Mouse (Mus musculus): ENCODE results near the gene Mettl27.

Mettl27 gene

DNA sequence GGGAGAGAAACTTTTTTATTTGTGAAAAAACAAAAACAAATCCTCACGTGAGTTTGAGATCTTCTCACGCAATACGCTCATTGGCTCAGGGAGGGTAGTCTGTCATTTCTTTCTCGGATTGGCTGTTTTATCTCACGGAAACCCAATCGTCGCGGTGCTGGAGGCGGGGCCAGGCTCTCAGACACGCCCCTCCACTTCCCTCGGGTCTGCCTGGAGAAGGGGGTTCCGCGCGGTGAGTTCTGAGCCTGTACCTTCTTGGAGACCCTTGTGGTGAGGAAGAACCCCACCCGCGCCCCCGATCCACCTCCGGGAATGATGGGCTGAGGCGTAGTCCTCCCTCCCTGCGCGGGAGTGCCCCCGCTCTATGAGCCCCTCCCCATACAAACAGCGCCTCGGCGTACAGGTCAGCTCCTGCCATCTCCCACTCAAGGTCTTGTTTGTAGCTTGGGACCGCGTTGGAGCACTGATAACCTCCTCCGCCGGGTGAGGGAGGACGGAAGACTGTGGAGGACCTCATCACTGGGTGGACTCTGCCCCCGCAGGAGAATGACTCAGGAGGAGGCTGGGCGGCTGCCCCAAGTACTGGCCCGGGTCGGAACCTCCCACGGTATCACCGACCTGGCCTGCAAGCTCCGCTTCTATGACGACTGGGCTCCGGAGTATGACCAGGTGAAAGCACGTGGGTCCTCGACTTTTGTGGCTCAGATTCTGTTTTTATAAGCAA is at the start of gene Mettl27:
TSS of gene Mettl27 (plus strand) at position 190 of the 724 bp plus-strand sequence.
- DNase-seq (ENCODE audit: low spot score): peak; percentile 92

DNA sequence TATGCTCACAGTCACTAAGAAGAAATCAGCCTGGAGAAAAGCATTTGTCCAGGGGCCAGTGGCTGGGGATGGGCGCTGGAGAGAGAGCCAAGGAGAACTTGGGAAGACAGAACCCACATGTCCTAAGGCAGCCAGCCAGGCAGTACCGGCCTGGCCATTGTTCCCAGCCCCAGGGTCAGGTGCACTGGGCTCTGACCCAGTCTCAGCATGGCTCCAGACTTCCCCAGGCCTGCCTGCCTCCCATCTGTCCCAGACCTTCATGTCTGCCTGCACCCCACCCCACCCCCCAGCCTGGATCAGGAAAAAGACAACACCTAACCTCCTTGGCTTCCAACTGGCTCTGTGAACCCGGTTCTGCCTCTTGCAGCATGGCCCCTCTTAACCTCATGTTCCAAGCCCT is 49.1 kb upstream of the Mettl27 start:
- peak; percentile 57 for DNase-seq (ENCODE audit: low spot score)

DNA sequence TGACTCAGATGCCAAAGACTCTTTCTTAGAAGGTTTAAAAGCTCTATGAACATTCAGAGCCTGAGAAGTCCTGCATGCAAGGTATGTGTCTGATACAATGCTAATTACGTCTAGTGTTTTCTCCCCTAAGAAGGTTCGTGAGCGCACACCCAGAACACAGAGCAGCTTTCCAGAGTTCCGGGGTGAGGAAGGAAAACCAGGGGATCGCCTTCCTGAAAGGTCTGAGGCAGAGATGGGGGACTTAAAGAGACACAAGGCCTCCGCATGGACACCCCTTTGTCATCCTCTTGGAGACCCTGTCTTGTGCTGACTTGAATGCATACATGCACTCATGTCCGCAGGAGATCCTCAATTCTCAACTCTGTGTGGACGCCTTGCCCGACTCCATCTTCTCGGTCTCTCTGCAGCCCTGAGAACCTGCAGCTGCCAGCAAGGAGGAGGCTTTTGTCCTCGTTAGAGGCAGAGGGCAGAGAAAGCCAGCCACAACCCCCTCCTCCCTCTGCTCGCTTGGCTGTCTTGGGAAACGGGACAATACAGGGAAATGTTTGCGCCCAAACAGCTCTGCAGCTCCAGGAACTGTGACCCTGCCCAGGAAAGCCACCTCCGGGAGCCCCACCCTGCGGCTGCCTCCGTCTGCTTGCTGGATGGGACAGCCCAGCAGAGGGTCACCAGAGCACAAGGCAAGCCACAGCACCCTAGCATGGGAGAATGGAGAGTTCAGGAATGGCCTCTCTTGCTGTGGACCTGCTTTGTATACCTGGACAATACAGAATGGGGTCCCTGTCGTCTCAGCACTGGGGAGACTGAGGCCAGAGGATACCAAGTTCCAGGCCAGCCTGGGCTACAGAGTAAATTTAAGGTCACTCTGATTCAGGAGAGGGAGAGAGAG is 44.5 kb upstream of the Mettl27 start:
- no peak for DNase-seq (ENCODE audit: low spot score)

DNA sequence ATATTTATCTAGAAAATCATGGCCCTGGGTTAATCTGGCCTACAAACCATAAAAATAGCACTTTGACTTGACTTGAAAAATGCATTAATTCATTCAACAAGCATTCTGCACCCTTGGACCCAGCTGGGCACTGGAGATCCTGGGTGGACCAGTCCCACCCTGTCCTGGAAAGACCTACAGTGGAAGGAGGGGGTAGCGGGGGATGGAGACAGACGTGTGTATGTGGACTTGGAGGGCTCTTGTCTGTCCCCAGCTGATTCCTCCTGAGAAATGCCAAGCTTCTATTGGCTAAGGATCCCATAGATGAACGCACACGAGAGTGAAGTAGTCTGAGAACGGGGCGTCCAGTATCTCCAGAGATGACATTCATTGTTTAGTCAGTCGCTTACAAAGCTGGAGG is 43.7 kb upstream of the Mettl27 start:
- DNase-seq (ENCODE audit: low spot score): no peak

DNA sequence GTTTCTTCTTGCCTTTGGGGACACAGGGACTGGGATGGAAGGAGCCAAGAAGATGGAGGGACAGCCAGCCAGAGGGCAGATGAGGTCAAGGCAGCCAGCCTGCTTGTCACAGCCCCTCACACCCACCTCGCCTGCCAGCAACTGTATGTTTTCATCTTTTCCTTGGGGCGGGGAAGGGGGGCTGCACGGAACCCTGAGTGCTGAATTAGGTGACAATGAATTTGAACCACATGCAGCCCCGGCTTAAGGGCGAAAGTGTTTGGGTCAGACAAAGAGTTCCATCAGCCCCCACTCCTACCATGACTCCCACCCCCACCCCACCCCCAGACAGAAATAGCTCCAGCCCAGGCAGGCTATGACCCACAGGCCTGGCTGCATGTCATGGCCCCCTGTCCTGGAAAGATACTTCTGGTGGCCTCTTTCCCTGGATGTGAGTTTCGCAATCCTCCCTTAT is 41.5 kb upstream of the Mettl27 start:
- no peak for DNase-seq (ENCODE audit: low spot score)

DNA sequence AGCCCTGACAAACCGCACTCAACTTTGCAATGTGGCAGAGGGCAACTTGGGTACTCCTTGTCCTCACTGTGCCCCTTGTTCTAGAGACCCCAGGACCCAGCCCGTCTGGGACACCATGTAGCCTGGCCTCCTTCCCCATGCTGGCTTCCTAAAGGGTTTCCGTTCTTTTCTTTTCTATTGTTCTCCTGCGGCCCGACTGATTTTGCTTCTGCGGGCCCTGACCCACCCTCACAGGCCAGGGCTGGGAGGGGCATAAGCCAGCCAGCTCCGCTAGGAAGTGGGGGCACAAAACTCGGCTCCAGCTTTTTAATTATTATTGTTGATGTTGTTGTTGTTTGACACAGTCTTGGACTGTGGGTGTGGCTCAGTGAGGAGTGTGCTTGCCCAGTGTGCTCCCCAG is 40.6 kb upstream of the Mettl27 start:
- no peak for DNase-seq (ENCODE audit: low spot score)

DNA sequence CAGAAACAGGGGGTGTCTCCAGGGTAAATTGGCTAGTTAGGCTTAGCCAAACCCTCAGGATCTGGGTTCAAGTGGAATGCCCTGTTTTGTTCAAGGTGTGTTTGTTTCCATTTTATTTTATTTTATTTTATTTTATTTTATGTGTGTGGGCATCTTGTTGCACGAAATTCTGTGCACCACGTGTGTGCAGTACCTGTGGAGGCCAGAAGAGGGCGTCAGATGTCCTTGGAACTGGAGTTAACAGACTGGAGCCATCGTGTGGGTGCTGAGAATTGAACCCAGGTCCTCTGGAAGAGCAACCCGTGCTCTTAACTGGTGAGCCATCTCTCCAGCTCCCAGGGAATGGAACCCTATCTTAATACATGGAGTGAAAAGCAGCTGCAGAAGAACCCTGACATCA is 39.5 kb upstream of the Mettl27 start:
- no peak for DNase-seq (ENCODE audit: low spot score)

DNA sequence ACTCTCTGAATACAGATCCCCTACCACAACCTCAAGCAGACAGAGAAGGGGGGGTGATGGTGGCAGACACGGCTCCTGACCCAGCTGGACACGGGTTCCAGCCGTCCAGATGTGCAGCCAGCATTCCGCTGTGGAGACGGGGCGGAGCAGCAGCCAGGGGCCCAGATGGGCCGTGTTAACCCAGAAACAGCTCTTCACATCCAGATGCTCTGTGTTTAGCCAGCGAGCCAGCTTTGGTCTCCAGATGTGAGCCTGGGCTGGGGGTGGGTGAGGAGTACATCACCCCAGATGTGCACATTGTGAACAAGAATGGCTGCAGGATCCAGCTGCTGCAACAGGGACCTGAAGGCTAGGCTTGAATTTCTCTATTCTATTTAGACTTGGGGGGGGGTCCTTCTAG is 36.9 kb upstream of the Mettl27 start:
- peak; percentile 55 for DNase-seq (ENCODE audit: low spot score)

DNA sequence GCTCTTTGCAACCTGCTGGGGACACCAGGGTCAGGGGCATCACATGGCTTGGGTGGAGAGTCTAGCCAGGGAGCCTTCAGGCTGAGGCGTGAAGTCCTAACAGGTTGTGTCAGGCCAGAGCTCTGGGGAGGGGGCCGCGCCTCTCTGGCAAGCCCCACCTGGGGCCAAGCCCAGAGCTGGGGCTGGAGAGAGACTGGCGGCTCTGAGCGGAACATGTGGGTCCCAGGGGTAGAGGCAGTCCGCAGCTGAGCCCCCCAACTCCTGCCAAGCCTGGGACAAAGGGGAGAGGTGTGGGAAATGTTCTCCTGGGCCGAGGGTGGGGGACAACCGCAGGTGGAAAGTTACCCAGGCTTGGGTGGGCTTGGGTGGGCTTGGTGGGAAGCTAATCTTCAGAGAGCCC is 35.2 kb upstream of the Mettl27 start:
- no peak for DNase-seq (ENCODE audit: low spot score)

DNA sequence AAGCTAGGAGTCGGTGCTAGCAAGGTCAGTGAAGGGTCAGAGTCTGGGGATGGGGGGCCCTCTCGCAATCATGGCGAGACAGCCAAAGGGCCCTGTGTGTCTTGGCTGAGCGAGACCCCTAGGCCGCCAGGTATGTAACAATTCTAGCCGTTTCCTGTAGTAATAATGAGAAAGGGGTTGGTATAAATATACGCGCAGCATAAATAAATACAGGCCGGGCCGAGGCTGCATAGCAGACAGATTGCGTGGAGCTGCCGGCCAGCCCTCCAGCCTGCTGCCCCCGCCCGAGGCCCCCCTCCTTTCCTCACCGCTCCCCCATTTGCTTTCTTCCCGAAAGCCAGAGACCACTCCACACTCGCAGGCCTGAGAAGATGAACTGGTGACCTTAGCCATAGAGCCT is 34.6 kb upstream of the Mettl27 start:
- DNase-seq (ENCODE audit: low spot score): no peak

DNA sequence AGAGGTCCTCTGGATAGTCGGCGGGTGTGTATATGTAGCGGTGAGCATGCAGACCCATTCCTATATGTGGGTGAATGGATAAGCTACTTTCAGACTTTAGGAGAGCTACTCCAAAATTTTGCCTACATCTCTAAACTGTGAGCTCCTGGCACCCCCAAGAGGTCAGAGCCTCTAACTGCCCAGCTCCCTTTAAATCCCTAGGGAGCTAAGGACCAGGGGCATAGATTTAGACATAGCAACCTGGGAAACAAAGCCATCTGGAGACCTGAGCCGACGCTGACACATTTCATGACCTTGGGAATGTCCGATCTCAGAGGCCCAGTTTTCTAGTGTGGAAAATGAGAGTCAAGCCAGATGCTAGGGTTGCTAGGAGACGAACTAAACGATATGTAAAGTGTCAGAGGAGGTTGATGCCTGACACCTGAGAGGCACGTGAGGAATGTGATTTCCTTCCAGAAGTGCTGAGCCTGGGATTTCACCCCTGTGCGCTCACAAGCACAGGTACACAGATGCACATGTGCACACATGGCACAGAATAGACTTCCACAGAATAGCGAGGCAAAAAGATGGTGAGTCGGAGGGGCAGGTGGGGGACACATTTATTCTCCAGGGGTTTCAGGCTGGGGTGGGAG is 31.0 kb upstream of the Mettl27 start:
- DNase-seq (ENCODE audit: low spot score): peak; percentile 45

DNA sequence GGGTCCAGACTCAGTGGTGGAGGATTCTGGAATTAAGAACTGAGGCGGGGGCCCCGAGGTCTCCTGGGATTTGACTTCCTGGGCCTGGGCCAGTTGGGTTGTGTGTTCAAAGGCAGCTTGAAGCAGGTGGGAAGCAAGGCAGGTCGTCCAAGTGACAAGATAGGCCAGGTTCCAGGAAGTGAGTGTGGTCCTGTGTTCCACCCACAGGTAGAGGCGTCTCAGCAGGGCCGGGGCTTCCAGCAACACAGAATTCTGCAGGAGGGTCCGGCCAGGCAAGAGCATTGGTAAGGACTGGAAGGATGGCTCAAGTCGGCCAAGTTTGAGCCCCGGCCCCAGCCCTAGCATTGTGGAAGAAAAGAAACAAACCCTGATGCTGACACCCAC is 30.5 kb upstream of the Mettl27 start:
- no peak for DNase-seq (ENCODE audit: low spot score)

DNA sequence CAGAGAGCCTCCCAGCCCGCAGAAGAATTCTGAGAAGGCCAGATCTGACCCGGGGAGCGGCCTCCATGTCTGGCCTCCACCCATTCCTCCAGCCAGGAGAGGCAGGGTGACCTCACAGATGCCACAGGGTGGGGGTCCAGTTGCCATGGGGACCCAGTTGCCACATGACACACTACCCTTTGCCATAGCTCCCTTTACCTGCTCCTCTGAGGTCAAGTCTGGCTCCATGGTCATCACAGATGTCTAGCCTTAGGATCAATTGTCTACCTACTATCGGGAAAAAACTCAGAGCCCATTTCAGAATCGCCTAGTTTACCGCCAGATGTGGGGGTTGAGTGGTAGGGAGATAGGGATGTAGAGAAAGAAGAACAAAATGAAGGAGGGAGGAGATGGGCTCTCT is 25.5 kb upstream of the Mettl27 start, which contains the start of gene Tmem270:
TSS of gene Tmem270 (minus strand) at position 101 of the 400 bp plus-strand sequence.
- no peak for DNase-seq (ENCODE audit: low spot score)

DNA sequence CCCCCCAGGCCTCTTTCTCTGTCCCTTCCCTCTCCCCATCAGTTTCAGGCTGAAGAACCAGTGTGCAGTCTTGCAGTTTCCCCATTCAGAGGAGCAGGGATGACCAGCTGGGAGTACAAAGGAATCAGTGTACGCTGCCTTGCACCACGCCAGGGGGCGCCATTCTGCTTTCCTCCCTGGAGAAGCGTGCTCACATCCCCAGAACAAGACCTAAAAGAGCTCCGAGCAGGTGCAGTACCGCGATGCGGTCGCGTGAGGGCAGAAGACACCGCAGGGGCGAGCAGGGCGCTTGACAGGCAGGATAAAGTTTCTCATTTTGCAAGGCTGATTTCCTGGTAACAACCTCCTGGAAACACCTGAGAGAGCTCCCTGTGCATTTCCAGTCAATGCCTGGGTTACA is 25.0 kb upstream of the Mettl27 start:
- DNase-seq (ENCODE audit: low spot score): peak; percentile 97

DNA sequence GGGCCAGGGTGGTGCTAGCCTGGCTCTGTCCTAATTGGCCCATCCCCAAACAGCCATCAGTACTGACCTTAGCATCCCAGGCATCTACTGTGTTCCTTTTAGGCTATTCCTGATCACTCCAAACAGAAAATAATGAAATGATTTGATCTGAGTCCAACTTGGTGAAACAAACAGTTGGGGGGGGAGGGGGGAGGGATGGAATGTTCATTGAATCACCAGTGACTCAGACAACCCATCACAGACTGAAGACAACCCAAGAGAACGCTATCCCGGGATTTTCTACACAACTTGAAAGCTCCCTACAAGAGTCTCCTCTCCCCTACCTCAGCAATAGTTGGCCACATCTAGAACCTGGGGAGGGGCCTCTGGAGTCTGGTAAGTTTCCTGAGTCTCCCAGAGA is 20.3 kb upstream of the Mettl27 start:
- no peak for DNase-seq (ENCODE audit: low spot score)

DNA sequence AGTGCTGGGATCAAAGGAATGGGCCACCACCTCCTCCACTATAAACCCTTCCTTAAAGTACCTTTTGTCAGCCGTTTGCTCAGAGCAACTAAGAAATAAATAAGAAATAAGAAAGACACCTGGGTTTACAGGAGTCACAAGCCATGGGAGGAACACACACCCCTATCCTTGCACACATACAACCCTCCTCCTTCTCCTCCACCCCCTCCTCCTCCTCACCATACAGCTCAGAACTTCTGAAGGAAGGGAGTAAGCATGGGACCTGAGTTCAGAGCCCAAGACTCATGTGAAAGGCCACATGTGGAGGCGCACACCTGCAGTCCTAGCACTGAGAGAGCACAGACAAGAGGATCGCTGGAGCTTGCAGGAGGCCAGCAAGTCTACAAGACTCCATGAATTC is 18.8 kb upstream of the Mettl27 start:
- DNase-seq (ENCODE audit: low spot score): no peak

DNA sequence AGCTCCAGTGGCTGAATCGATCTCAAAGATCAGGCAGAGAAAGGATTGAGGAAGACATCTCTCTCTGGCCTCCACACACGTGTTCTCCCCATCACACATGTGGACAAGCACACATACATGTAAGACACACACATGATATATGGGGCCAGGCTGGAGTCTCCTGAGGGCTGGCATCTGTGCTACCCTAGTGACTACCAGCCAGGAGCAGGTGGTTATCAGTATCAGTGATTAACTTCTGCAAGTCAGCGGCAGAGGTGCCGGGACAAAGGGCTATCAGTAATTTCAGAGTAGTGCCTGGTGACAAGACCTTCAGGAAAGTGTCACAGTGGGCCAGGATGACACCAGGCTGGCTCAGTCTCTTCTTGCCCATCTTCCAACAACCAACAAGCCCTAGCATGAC is 18.4 kb upstream of the Mettl27 start:
- DNase-seq (ENCODE audit: low spot score): no peak

DNA sequence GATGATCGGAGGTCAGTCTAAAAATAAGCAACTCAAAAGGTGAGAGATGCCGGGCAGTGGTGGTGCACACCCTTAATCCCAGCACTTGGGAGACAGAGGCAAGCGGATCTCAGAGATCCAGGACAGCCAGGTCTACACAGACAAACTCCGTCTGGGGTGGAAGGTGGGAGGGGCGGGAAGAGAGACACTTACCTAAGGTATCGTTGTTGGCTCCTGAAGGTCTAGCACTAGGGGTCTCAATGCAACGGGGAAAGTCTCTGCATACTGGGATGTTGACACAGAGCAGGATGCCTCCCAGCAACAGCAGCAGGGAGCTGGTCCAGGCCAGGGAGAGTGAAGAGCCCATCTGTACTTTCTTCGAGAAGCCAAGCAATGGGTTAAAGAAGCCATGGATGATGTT is 17.7 kb upstream of the Mettl27 start:
- no peak for DNase-seq (ENCODE audit: low spot score)

DNA sequence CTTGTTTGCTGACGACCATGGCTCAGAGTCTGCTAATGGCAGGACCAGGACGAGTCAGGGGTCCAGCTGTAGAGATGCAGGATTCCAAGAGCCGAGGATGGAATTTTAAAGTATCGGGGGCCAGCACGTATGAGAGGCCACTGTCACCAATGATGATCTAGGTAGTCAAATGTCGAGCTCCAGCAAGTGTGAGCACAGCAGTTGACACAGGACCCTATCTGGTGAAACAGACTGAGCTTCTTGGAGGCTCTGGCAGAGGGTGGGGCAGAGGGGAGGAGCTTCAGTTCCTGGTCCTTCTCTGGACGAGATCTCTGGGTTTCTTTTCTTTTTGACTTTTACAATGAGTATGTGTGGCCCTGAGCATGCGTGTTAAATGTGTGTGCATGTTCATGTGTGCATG is 16.9 kb upstream of the Mettl27 start, which contains the start of gene Cldn13:
TSS of gene Cldn13 (minus strand) at position 216 of the 400 bp plus-strand sequence.
- DNase-seq (ENCODE audit: low spot score): no peak

DNA sequence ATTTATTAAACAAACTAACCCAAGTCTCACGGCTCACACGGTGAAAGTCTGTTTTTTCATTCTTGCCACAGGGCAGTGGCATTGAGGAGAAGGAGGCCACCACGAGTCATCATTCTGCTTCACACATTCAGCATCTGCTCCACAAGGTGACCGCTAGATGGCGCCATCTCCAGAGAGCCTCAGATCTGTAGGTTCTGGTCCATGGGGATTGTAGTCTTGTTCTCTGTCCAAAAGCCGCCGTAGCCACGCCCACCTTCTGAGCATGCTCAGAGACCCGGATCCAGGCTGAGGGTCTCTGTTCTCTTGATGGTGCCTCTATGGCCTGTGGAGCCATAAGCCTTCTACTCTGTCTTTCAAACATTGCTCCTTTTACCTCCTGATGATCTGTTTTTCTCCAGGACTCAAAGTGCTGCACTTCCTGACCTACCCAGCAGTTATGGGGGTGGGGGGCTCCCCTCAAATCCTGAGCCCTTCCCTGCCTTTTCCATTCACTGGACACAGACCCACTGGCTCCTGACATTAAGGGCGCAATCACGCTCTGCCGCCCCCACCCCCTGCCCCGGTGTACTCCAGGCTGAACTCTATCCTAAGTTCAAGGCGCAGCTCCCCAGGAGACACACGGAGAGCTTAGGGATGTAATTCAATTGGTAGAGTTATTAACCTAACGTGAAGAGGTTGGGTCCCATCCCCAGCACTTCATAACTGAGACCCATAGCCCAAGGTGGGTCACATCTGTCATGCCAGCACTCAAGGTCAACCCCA is 13.9 kb upstream of the Mettl27 start:
- peak; percentile 81 for DNase-seq (ENCODE audit: low spot score)

DNA sequence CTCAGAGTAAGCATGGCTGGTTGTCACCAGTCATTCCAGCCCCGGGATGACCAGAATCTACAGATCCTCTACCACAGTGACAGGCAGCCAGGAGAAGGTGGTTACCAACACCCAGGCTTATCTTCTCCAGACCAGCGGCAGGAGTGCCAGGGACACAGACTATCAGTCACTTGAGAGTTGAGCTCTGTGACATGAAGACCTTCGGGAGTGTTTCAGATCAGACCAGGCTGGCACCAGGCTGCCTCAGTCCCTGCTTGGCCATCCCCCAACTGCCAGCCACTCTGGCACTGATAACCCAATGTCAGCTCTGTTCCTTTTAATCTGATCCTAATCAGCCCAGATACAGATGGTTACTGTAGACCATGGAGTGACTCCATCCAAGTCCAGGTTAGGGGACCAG is 13.1 kb upstream of the Mettl27 start:
- DNase-seq (ENCODE audit: low spot score): no peak

DNA sequence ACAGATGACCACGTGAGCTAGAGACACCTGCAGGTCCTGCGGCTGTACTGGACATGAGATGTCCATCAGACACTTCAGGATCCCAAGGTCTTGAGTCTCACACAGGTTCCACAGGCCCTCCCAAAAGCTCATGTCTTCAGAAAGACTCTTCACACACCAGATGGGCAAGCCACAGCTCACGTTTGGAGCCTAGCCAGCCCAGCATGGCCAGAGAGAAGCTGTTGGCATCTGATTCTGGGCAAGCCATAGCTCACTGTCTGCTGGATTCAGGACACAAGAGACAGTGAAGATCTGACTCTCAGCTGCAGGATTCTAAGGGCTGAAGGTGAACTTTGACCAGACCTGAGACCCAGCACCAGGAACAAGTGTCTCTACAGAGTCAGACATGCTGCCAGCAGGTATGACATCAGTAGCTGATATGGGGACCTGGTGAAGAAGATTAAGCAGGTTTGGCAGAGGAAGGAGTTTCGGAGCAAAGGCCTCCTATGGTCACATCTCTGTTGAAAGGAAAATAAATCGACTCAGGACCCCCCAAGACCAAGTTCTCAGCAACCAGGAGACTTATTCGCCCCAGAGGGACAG is 12.0 kb upstream of the Mettl27 start:
- DNase-seq (ENCODE audit: low spot score): no peak
